Mouse (Mus musculus): ENCODE data around the gene Tmem50b.

Gene Tmem50b

DNA sequence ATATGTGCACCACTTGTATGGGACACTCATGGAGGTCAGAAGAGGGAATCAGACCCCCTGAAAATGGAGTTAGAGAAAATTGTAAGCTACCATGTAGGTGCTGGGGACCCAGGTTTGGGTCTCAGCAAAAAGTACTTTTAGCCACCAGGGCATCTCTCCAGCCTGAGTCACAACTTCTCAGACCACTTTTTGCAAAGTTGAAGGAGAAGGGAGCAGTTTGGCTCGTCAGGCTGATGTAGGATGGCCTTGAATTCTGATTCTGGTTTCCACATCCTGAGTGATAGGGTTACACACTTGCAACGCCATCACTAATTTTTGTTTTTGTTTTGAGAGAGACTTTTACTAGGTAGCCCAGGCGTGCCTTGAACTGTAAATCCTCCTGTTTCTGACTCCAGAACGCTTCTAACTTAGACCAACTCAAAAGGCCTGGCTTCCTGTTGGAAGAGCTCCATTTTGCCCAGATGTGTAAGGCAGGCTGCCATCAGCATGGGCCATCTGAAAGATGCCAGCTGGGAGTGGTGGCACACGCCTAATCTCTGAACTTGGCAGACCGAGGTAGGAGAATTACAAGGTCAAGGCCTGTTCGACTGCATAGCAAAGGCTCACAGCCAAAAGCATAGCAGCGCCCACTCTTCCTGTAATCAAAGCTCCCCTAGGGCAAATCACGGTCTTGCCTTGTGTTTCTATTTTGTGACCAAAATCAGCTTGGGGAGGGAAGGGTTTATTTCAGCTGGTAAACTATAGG is 12.1 kb upstream of the Tmem50b start:
- DNase-seq (ENCODE audit: low read depth) = peak; percentile 65

DNA sequence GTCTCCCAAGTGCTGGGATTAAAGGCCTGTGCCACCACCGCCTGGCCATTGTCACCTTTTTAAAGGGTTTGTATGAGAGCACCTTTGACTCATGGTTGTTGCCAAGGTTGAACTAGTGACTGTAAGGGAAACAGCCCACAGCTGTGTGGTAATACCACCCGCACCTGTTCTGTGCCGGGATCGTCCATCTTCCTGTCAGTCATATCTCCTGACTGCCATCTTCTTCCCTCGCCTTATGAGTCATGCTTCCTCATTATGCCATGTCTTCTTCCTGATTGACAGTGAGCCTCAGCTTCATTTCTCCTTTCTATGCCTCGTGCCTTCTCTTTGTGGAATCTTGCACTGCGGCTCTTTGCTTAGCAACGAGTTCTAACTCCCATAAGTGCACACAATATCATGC is 9.4 kb upstream of the Tmem50b start:
- peak; percentile 87 for DNase-seq (ENCODE audit: low read depth)

DNA sequence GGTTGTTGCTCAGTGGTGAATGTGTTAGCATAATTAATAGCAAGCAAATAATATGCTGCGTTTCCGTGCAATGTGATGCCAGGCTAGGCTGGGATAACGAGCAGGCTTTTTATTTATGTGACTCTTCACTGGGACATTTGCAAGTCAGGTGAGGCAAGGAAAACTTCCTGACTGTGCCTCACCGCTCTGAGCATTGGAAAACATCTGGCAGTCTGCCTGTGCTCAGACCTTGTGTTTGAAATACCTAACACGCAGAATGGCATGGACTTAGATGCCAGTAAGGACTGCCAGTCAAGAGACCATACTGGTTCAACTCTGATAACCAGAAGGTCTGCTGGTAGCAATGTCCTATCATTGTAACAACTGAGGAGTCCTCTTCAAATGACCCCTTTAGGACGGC is 7.6 kb upstream of the Tmem50b start:
- DNase-seq (ENCODE audit: low read depth) = no peak

GRCm38 (mm10) chr16:91601693-91602092 is 4.1 kb upstream of the Tmem50b start:
- no peak for DNase-seq (ENCODE audit: low read depth)

DNA sequence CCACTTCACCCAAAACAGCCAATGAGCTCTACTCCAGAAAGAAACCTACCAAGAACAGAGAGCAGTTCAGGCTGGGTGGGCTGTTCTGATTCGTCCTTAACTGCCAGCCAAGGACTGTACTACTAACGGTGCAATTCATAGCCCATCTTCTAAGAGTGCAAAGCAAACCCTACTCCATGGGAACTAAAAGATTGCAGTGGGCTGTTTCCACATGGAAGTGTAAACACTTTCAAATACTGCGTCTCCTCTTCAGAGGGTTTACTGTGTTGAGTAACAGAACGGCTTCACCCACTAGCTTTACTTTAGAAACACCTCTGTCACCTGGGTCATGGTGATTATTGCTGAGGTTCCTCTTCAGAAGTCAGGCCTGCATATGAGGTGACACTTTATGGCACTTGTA is 3.5 kb upstream of the Tmem50b start:
- no peak for DNase-seq (ENCODE audit: low read depth)

- peak; percentile 62 for DNase-seq (ENCODE audit: low read depth)
Observed at GRCm38 (mm10) chr16:91599242-91599641, 1.6 kb upstream of the Tmem50b start.

DNA sequence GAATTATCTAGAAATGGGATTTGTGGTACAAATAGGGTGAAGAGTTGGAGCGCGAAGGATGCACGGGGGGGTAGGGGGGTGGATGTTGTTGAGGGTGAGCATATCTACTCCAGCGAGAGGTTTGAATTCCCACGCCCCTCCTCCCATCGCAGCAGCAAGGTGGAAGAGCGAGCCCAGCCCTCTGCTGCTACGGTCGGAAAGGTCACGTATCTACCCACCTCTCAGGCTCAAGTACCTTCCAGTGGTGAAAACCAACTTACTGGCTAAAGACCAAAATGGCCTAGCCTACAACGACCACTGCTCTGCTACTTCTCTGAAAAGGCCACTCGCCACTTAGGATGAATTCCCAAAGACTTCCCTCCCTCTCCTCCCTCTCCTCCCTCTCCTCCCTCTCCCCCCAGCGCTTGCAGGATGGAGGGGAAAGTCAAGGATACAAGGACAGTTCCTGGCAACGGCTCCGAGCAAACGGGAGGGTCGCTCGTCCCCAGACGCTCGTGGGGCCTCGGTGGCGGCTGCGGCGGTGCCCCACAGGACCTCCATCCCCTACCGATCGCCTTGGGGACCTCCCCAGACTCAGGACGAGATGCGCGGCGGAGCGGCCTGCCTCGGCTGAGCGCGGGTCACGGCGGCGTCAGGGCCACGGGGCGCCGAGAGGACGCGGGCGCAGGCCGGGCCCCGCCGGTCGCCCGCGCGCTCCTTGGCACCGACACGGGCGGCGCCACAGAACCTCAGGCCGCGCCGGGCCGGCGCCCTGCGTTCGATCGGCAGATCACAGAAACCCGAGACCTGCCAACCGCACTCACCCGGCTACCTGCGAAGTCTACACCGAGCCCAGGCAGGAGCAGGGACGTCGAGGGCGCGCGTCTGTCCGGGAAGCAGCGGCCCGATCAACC is 575 bp downstream of the Tmem50b start:
- peak; percentile 34 for DNase-seq (ENCODE audit: low read depth)

DNA sequence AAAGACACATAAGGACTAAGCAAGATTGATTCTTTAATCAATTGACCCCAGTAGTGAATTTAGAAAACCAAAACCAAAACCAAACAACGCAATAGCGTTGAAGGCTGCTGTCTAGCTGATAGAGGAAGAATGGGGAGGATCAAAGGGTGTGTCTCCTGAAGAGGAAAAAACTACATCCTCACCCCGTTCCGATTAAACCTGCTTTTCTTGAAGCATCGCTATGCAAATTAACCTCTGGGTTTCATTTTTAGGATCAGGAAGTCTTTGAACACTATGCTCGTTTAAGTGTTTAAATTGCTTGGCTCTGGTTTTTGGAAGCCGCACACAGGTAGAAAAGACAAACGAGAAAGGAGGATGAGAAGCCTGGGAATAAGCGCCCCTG is 1.2 kb downstream of the Tmem50b start:
- peak; percentile 63 for DNase-seq (ENCODE audit: low read depth)

- DNase-seq (ENCODE audit: low read depth) = no peak
Observed at GRCm38 (mm10) chr16:91595076-91595475, 2.5 kb downstream of the Tmem50b start.

GRCm38 (mm10) chr16:91593262-91593661 is 4.3 kb downstream of the Tmem50b start:
- DNase-seq (ENCODE audit: low read depth) = no peak

GRCm38 (mm10) chr16:91592162-91592561 is 5.4 kb downstream of the Tmem50b start:
- peak; percentile 26 for DNase-seq (ENCODE audit: low read depth)

GRCm38 (mm10) chr16:91588703-91589102 is 8.9 kb downstream of the Tmem50b start:
- no peak for DNase-seq (ENCODE audit: low read depth)

DNA sequence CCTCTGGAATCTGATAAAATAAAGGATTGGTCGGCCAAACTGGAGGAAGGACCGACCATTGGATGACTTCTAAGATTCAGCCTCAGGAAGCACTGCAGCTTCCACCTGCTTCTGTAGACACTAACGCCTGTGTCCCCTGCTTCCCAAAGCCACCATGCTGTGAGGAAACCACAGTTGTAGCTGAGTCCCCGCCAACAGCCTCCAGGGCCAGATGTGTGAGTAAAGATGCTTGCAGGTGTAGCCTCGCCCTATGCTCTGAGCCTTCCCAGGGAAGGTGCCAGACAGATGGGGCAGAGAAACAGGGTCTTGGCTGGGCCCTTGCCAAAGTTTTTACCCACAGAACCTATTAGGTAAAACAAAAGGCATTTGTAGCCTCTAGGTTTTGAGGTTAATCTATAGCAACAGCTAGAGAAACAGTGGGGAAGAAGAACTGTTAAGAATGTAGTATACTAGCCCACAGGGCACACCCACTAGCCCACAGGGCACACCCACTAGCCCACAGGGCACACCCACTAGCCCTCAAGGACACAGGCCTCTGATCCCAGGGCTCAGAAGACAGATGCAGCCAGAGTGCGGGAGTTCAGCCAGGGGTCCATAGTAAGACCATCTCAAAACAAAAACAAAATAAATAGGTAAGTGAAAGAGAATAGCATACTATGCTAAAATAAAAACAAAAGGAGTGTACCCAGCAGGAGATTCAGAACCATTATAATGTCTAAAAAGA is 9.7 kb downstream of the Tmem50b start:
- DNase-seq (ENCODE audit: low read depth) = peak; percentile 69

- peak; percentile 57 for DNase-seq (ENCODE audit: low read depth)
Observed at GRCm38 (mm10) chr16:91586244-91586643, 11.4 kb downstream of the Tmem50b start.

GRCm38 (mm10) chr16:91585617-91586016 is 12.0 kb downstream of the Tmem50b start:
- no peak for DNase-seq (ENCODE audit: low read depth)

GRCm38 (mm10) chr16:91582307-91582706 is 15.3 kb downstream of the Tmem50b start:
- DNase-seq (ENCODE audit: low read depth) = peak; percentile 72

GRCm38 (mm10) chr16:91578980-91579720 is 18.4 kb downstream of the Tmem50b start:
- DNase-seq (ENCODE audit: low read depth) = no peak

DNA sequence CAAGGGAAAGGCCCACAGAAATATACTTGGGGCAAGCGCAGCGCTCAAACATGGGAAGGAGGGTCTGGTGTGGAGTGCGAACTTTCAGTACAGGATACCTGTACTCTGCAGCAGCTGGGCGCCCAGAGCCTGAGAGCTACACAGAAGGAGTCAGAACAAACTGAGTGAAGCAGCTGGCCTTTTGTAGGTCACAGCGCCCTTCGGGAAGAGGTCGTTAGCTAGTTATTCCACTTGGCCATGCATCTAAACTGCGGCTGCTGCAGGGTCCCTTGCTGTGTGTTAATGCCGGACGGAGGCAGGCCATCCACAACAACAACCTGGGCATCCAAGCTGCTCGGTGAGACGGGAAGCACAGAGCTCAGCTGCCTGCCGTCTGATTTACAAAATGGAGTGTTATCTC is 22.4 kb downstream of the Tmem50b start:
- no peak for DNase-seq (ENCODE audit: low read depth)

- no peak for DNase-seq (ENCODE audit: low read depth)
Observed at GRCm38 (mm10) chr16:91571105-91571504, 26.5 kb downstream of the Tmem50b start.

DNA sequence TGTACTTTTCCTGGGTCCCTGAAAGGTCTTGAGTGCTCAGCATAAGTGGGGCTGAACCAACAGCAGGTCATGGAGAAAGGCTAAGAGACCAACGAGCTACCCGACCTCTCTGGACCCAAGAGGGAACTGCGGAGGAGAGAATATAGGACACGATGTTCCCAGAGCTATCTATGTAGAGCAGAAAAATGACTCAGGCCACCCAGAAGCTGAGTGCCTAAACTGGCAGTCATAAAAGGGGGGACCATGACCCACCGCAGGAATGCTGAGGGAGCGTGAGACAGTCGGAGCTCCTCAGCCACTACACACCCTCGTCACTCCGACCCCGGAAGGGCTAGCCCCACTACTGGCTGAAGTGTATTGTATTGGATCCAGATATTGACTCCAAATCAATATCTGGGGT is 28.6 kb downstream of the Tmem50b start:
- DNase-seq (ENCODE audit: low read depth) = no peak

DNA sequence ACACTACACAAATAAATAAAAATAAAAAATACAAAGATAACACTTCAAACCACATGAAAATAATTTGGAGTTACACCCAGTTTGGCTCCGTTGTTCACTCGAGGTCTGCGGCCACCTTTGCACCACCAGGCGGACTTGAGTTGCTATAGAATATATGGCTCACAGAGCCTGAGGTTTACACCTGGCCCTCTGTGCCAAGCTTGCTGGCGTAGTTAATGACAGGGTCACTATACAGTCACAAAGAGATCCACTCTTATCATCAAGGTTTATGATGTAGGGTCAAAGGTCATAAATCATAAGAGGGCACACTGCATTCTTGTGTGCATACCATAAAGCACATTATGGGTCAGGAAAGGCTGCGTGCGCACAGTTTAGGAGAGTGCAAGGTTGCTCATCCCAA is 31.6 kb downstream of the Tmem50b start:
- DNase-seq (ENCODE audit: low read depth) = no peak

Measured in 416B (cell line).